Mouse (Mus musculus) heart, adult 11 months (tissue): ENCODE data around the gene Twf1.
A peak's percentile ranks its signal among the peaks of the same experiment; 100 is the strongest.

Source experiments
- DNase-seq: peaks from one replicate; pipeline ENCODE4 v3.0.0; 2022

Twf1 gene

GRCm38 (mm10) chr15:94571501-94571900 is 18.2 kb downstream of the Twf1 start:
- peak; percentile 75 for DNase-seq

GRCm38 (mm10) chr15:94568496-94569182 is 21.1 kb downstream of the Twf1 start:
- peak; percentile 24 for DNase-seq

- DNase-seq: peak; percentile 60
Observed at GRCm38 (mm10) chr15:94565854-94566253, 23.8 kb downstream of the Twf1 start.

DNA sequence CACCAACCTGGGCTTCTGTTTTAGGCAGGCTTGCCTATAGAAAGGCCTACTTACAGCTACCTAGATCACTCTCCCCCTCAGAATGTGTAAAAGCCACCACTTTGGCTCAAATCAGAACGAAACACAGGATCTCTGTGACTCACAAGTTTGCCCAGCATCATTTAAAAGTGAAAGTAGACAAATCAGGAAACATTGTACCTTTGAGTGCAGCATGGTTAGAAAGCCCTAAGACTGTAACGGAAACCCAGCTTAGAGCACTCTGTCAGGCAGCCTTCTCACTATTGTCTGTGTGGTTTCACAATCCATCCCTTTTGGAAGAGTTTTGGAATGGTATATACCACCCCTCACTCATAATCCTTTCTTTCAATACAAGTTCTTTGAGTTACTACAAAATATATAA is 24.8 kb downstream of the Twf1 start:
- DNase-seq: no peak

- peak; percentile 69 for DNase-seq
Observed at GRCm38 (mm10) chr15:94558895-94559656, 30.6 kb downstream of the Twf1 start.

DNA sequence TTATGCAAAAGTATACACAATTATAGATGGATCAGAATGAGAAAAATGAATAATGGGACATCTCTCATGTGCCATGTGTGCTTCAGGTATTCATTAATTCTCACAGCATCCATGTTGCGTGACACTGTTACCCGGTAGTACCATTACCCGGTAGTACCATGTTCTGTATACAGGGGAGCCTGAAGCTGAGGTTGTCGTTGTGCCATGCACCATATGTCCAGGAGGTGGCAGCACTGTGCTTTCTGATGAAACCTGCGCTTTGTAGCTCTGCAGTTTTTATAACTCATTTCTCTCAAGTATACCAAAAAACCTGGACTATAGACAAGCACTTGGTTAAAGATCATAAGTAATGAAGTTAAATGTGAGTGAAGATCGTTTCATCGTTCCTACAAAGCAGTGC is 32.2 kb downstream of the Twf1 start:
- peak; percentile 94 for DNase-seq

GRCm38 (mm10) chr15:94553536-94553935 is 36.2 kb downstream of the Twf1 start:
- DNase-seq: peak; percentile 84

DNA sequence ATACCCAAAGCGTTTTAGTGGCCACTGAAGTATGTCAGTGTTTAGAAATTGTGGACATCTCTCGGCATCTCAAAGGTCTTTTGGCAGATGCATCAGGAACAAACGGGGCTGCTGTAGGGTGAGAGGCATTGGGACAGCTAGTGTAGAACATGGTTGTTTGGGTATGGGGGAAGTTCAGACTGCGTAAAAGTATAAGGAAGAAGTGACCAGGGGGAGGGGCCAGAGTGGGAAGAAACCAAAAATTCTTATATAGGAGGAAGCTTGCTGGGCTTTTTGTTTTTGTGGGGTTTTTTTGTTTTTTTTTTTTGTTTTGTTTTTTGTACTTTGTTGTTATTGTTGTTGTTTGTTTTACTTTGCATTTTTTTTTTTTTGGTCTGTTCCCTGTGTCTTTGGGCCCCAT is 44.8 kb downstream of the Twf1 start:
- DNase-seq: peak; percentile 79

- no peak for DNase-seq
Observed at GRCm38 (mm10) chr15:94544052-94544636, 45.5 kb downstream of the Twf1 start.

DNA sequence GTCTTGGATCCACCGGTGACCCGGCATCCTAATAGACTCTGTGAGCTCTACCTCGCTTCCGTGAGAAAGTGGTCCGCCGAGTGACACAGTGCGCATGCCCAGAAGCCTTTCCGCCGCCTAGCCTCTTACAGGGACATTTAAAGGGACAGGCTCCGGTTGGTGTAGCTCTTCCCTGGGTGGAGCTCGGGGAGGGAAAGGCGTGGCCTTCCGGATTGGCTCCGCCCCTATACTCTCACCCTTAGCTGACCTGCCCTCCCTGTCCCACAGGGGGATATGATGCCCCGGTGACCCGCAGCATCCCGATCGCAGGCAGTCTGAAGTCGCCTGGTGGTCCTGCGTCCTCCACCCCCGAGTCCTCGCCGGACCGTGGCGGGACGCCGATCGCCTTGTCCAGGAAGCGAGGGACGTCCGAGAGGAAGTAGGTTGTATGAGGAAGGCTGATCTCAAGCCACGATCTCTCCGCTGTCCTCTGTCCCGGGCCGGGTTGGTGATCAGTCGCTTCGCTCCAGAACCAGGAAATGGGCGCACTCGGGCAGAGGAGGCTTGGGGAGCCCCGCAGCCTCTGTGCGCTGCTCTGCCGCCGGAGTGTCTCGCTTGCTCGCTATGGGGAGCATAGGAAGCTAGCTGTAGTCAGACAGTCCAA is 46.2 kb downstream of the Twf1 start, which contains the start of the genes Pus7l and Irak4:
Gene Pus7l, minus strand, starts transcription at position 139 of the 643 bp plus-strand sequence.
Gene Irak4, plus strand, starts transcription at position 235 of the 643 bp plus-strand sequence.
- peak; percentile 100 for DNase-seq

DNA sequence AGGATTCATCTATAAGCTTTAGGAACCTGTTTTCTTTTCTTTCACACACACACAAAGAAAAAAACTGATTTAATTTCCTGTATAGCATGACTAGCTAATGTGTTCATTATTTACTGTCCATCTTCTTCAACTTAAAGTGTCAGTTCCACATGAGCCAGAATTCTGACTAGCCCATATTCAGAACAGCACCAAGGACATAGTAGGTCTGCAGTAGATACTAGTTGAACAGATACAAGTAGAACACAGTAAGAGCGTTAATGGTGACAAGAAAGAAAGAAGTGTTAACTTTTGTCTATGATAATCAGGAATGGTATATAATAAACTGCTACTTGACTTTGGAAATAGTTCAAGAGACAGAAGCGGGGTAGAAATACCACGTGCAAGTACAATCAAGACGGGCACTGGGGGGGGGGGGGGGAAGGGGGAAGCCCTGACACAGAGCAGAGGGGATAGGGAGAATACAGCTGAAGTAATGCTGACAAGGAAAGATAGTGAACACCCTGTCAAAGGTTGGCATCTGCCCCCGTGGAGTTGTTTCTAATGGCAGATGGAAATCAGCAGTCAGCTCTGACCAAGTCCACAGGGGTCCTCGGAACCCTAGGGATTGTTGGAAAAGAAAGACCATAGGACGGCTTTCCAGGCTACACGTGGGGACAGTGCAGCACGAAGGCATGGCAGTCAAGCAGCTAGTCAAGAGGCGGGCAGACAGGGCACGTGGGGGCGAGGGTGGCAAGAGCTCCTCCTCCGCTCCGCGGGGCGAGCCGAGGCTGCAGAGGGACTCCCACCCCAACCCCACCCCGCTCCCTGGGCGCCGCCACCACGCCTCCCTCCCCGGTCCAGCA is 46.9 kb downstream of the Twf1 start:
- peak; percentile 12 for DNase-seq

- peak; percentile 67 for DNase-seq
Observed at GRCm38 (mm10) chr15:94539296-94539695, 50.4 kb downstream of the Twf1 start.

DNA sequence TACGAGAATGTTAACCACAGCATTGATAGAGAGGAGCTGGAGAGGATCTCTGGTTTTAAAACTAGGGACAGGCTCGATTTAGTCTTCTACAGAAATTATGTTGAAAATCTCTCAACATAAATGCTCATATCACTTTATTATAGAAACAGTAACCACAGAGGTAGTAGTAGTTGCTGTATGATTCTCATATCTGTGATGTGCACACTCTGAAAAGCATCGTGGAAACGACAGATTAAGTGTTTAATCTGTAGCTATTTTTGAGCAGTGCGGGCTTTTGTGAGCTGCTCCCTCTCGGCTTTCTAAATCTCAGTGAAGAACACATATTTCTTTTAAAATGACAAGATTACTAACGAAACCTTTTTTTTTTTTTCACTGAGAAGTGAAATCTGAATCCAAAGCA is 54.2 kb downstream of the Twf1 start:
- DNase-seq: peak; percentile 12

- no peak for DNase-seq
Observed at GRCm38 (mm10) chr15:94532956-94533355, 56.7 kb downstream of the Twf1 start.

- DNase-seq: no peak
Observed at GRCm38 (mm10) chr15:94532306-94532705, 57.4 kb downstream of the Twf1 start.

DNA sequence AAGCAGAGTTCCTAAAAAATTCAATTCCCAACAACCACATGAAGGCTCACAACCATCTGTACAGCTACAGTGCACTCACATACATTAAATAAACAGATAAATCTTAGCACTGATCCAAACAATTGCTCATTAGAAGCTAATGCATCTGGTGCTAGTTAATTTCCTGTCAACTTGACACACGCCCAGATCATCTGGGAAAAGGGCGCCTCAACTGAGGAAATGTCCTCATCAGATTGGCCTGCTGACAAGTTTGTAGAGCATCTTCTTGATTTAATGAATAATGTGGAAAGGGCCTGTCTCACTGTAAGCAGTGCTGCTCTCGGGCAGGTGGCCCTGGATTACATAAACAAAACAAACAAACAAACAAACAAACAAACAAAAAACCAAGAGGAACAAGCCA is 59.2 kb downstream of the Twf1 start:
- peak; percentile 85 for DNase-seq
